Mouse (Mus musculus) neural tube, embryonic 14.5 days (tissue): ENCODE data around the gene Rab19. TPM values are rescaled to one million over a fixed set of nuclear protein-coding genes. Genes with fewer than 3 reads are reported as not detected.
"Not testable (repeated sequence)": the region's sequence is repeated elsewhere in the genome, so short reads cannot be mapped to it uniquely, and the experiment has no call there.

Experiments used
- ATAC-seq: fragments of 200-750 bp; cut with Nextera tagmentation; 2 replicates; pipeline ENCODE4 v1.8.0; 2017; ENCODE audit warnings: low read depth, mild to moderate bottlenecking, moderate TSS enrichment, moderate library complexity
- H3K27ac ChIP-seq: fragments of 300-500 bp; sonication (generic); 2 replicates; pipeline ENCODE4 v1.5.1; 2014; ENCODE audit warnings: low read depth, mild to moderate bottlenecking, control low read depth, low read length, moderate library complexity, mixed read lengths
- H3K27me3 ChIP-seq: fragments of 300-500 bp; sonication (generic); 2 replicates; pipeline ENCODE4 v1.6.1; 2014; ENCODE audit warnings: low read length; ENCODE audit not compliant: control insufficient read depth, insufficient read depth
- H3K36me3 ChIP-seq: fragments of 300-500 bp; sonication (generic); 2 replicates; pipeline ENCODE4 v1.6.1; 2014; ENCODE audit warnings: low read length, mixed read lengths; ENCODE audit not compliant: control insufficient read depth, insufficient read depth
- H3K4me1 ChIP-seq: fragments of 300-500 bp; sonication (generic); 2 replicates; pipeline ENCODE4 v1.6.1; 2014; ENCODE audit warnings: low read length; ENCODE audit not compliant: control insufficient read depth, insufficient read depth
- H3K4me2 ChIP-seq: fragments of 300-500 bp; sonication (generic); 2 replicates; pipeline ENCODE4 v1.6.1; 2014; ENCODE audit warnings: mild to moderate bottlenecking, low read depth, low read length, control low read depth
- H3K4me3 ChIP-seq: fragments of 300-500 bp; sonication (generic); 2 replicates; pipeline ENCODE4 v1.5.1; 2014; ENCODE audit warnings: low read depth, low read length, control low read depth, mixed read lengths
- H3K9ac ChIP-seq: fragments of 300-500 bp; sonication (generic); replicated peaks from 2 replicates; pipeline ENCODE4 v1.6.1; 2014; ENCODE audit warnings: low read depth, mild to moderate bottlenecking, control low read depth, low read length, mixed read lengths
- H3K9me3 ChIP-seq: fragments of 300-500 bp; sonication (generic); 2 replicates; pipeline ENCODE4 v1.6.1; 2016; ENCODE audit warnings: low read length; ENCODE audit not compliant: control insufficient read depth
- WGBS: fragments of 180-500 bp; shearing (Covaris S2); extraction: QIAGEN DNeasy Blood & Tissue Kit; methylation state at CpG from one replicate; pipeline ENCODE4 v1.1.7; 2014; 5-methylcytosine and 5-hydroxymethylcytosine counted together
- polyA plus RNA-seq: library from polyadenylated mRNA; unstranded; fragments of >200 nt; fragmentation: Nextera tagmentation; extraction: Ambion mirVana; gene quantifications from 2 replicates; pipeline ENCODE4 v1.2.1, GENCODE M21; 2014

The Rab19 gene
- polyA plus RNA-seq, 1 experiment from 2014 or later: not detected

DNA sequence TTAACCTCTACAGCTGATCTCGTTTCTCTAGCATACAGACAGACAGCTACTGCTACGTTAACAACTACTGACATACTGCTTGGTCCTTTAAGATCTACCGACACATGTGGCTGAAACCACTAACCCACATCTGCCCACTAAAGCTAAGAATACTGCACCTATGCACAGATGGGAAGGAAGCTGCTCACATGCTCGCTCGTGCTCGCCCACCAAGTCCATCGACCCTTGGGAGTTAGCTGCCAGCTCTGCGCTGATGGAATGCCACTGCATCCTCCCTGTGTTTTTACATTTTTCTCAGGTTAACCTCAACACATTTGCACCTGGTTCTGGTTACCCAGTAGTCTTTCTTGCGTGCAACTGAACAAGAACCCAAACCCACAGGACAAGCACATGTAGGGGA is 17.4 kb downstream of the Rab19 start:
- Histone ChIP-seq H3K4me1 (peaks cover 6% of the 10 kb centered on the region; the same call in 1 of the 2 replicates), H3K9me3 (no peaks in the 10 kb centered on the region), H3K4me2 (no peak overlapping the region), H3K27ac (no peak overlapping the region), H3K36me3 (peaks cover 28% of the 10 kb centered on the region), H3K27me3 (no peaks in the 10 kb centered on the region), H3K4me3 (no peak overlapping the region), H3K9ac (no peak overlapping the region)
- WGBS: 93% methylated on average over 9 of the region's 9 CpGs
- ATAC-seq: no peak

DNA sequence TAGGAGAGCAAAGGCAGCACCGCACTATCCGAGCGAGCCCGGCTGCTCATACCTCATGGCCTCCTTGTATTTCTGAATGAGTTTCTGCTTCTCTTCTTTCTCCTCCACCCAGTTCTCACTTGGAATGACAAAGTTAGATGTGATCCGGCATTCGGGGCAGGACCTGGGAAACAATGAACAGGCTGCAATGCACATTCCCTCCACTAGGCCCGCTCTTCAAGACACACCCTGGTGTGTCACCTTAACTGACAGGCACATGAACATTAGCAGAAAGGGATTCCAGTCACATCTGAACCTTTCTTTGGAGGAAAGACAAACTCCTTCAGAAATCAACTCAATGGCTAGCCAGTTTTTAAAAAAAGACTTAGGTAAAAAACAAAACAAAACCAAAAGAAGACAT is 19.4 kb downstream of the Rab19 start:
- no peaks in the 10 kb centered on the region for H3K9me3 ChIP-seq
- 68% methylated on average over 7 of the region's 7 CpGs for WGBS
- no peak overlapping the region for H3K4me3 ChIP-seq
- H3K4me1 ChIP-seq: peaks cover 6% of the 10 kb centered on the region; the same call in 1 of the 2 replicates
- no peak overlapping the region for H3K4me2 ChIP-seq
- H3K27me3 ChIP-seq: no peaks in the 10 kb centered on the region
- H3K36me3 ChIP-seq: peaks cover 42% of the 10 kb centered on the region
- H3K27ac ChIP-seq: no peak overlapping the region
- ATAC-seq: no peak
- H3K9ac ChIP-seq: no peak overlapping the region

DNA sequence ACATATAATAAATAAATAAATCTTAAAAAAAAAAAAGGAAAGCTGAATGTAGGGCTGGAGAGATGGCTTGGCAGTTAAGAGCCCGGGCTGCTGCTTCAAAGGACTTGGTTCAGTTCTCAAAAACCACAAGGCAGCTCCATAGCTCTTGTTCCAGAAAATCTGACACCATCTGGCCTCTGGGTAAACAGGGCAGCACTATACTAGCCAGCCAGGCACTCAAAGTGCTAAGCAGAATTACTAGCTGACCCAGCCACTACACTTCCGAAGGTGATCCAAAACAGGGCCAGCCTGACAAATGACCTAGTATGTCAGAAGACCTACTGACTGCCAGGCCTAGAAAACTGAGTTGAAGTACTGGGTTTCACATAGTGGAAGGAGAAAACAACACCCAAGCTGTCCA is 22.2 kb downstream of the Rab19 start:
- no peak overlapping the region for H3K9ac ChIP-seq
- no peaks in the 10 kb centered on the region for H3K4me1 ChIP-seq
- peaks cover 45% of the 10 kb centered on the region for H3K36me3 ChIP-seq
- no peak overlapping the region for H3K4me2 ChIP-seq
- 97% methylated on average over 2 of the region's 2 CpGs for WGBS
- no peaks in the 10 kb centered on the region for H3K27me3 ChIP-seq
- H3K4me3 ChIP-seq: no peak overlapping the region
- ATAC-seq: no peak
- H3K9me3 ChIP-seq: no peaks in the 10 kb centered on the region
- no peak overlapping the region for H3K27ac ChIP-seq

DNA sequence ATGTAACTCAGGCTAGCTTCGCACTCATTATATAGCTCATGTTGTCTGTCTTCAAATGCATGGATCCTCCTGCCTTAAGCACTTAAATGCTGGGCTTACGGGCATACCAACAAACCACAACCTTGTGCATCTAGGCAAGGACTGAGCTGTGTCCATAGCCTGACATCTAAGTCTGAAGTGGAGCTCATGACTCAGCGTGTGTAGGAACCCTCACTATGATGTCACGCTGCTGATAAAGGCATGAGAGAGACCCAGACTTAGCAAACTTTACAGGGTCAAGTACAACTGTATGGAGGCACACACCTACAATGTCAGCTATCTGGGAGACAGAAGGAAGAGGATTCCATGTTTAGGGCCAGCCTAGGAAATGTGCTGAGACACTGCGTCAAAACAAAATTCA is 25.5 kb downstream of the Rab19 start:
- no peak overlapping the region for H3K4me3 ChIP-seq
- H3K9ac ChIP-seq: no peak overlapping the region
- WGBS: 95% methylated on average over 5 of the region's 5 CpGs
- no peaks in the 10 kb centered on the region for H3K27me3 ChIP-seq
- no peaks in the 10 kb centered on the region for H3K4me1 ChIP-seq
- no peaks in the 10 kb centered on the region for H3K9me3 ChIP-seq
- ATAC-seq: no peak
- H3K27ac ChIP-seq: no peak overlapping the region
- H3K36me3 ChIP-seq: peaks cover 25% of the 10 kb centered on the region
- H3K4me2 ChIP-seq: no peak overlapping the region

DNA sequence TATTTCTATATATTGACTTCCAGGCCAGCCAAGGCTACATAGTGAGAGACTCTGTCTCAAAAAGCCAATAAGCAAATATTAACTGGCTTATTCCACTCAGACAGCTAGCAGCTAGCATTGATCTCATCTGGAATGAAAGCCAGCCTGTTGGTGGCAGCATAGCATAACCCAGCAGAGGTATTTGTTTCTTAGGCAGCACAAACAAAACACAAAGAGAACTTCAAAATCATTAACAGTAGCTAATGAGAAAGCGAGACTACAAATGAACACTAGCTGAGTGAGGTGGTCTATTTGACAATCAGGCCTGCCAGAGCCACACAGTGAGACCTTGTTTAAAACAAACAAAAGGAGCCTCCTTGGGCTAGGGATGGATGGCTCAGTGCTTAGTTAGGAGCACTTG is 33.1 kb downstream of the Rab19 start:
- Histone ChIP-seq H3K27me3 (no peaks in the 10 kb centered on the region), H3K4me1 (peaks cover 16% of the 10 kb centered on the region), H3K4me3 (no peak overlapping the region), H3K36me3 (no peaks in the 10 kb centered on the region; the same call in 1 of the 2 replicates), H3K27ac (peak overlapping the region; percentile 30; the same call in 1 of the 2 replicates), H3K9me3 (no peaks in the 10 kb centered on the region), H3K9ac (no peak overlapping the region), H3K4me2 (no peak overlapping the region)
- WGBS: 50% methylated on average over 1 of the region's 1 CpGs
- ATAC-seq: no peak

DNA sequence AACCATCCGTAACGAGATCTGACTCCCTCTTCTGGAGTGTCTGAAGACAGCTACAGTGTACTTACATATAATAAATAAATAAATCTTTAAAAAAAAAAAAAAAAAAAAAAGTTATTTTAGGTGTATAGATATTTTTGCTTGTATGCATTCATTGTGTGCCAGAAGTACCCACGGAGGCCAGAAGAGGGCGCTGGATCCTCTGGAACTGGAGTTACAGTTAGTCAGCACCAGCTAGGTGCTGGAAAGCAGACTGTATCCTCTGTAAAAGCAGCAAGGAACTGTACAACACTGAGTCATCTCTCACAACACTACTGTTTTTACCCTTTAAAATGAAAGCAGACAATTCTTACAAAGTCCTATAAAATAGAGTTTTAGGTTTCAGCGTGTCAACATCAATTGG is 34.8 kb downstream of the Rab19 start:
- H3K4me3 ChIP-seq: no peak overlapping the region
- no peak overlapping the region for H3K27ac ChIP-seq
- H3K27me3 ChIP-seq: no peaks in the 10 kb centered on the region
- H3K36me3 ChIP-seq: no peaks in the 10 kb centered on the region
- H3K9ac ChIP-seq: no peak overlapping the region
- H3K4me1 ChIP-seq: peaks cover 16% of the 10 kb centered on the region
- no peak for ATAC-seq
- no peak overlapping the region for H3K4me2 ChIP-seq
- 56% methylated on average over 3 of the region's 5 CpGs for WGBS
- H3K9me3 ChIP-seq: no peaks in the 10 kb centered on the region

DNA sequence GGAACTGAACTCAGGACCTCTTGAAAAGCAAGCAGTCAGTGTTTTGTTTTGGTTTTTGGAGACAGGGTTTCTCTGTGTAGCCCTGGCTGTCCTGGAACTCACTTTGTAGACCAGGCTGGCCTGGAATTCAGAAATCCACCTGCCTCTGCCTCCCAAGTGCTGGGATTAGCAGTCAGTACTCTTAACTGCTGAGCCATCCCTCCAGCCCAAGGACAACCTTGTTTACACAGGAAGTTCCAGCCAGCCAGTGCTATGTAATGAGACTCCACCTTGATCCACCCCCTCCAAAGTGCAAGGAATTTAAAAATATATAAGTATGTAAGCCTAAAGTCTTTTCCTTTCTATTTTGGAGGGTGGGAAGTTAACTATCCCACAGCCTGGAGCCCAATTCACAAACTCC is 35.7 kb downstream of the Rab19 start:
- not testable (repeated sequence) for H3K9me3 ChIP-seq, H3K27ac ChIP-seq, H3K4me3 ChIP-seq, H3K4me2 ChIP-seq, H3K9ac ChIP-seq, H3K27me3 ChIP-seq, ATAC-seq, H3K36me3 ChIP-seq
- peaks cover 16% of the 10 kb centered on the region for H3K4me1 ChIP-seq

DNA sequence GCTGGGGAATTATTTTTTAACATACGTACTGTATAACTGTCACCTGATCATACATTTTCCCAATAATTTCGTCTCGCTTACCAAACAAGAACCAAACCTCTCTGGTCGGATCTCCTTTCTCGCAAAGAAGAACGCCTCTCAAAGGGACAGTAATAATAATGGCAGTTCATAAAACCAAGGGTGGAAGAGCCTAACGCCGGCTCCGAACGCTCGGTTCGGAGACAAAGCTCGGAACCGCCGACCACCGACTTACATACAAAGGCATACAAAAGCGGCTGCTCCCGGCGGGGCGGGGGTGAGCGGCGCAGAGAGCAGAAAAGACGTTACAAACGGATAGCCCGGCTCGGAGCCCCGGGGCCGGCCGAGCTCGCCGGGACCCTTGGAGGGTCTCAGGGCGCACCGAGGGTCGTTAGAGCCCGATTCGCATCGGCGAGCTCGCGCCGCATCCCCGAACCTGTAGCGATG is 38.4 kb downstream of the Rab19 start:
- Histone ChIP-seq H3K9me3 (no peaks in the 10 kb centered on the region), H3K4me3 (peak overlapping the region; percentile 87), H3K36me3 (no peaks in the 10 kb centered on the region), H3K9ac (peak overlapping the region; percentile 87), H3K27ac (peak overlapping the region; percentile 96), H3K4me1 (peaks cover 11% of the 10 kb centered on the region), H3K4me2 (peak overlapping the region; percentile 60), H3K27me3 (no peaks in the 10 kb centered on the region)
- under 1% methylated on average over 43 of the region's 43 CpGs for WGBS
- ATAC-seq: no peak

DNA sequence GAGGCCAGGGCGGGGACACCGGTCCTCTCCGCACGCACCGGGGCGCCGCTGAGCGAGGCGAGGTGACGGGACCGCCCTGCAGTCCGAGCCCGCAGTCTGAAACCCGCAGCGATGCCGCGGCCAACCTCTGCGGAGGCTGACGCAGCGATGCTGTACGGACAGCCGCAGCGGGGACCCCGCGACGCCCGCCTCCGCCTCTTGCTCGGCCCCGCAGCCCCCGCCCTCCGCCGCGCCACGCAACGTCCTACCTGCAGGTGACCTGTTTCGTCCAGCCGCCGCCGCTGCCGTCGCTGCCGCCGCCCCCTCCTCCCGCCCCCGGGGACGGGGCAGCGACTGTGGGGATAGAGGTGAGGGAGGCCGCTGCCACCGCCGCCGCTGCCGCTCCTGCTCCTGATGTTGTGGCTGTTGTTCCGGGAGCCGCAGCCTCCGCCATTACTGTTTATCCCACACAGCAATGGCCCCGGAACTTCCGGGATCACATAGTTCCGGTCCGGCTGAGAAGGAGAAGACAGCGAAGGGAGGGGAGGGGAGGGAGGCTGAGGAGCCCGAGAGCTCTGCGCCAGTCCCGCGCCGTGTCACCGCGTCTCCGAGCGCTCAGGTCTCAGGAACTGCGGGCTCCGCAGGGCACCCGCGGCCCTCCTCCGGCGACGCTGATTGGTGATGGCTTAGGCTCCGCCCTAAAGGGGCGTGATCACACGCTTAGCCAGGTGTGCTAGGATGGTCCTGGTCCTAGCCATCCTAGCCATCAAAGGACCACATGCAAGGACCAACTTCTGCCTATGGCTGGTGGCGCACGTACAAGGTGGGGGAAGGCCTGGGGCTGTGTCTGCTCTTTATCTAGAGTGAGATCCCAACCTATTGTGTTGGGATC is 39.1 kb downstream of the Rab19 start, which contains the start of gene Mkrn1:
Mkrn1 (minus strand) TSS at position 612 of the 871 bp plus-strand sequence.
- Histone ChIP-seq H3K36me3 (no peaks in the 10 kb centered on the region), H3K4me3 (peak within 1 kb of the TSS; percentile 87), H3K4me2 (peak within 1 kb of the TSS; percentile 60), H3K27ac (peak within 1 kb of the TSS; percentile 96), H3K27me3 (no peaks in the 10 kb centered on the region), H3K9ac (peak within 1 kb of the TSS; percentile 87), H3K4me1 (peaks cover 11% of the 10 kb centered on the region), H3K9me3 (no peaks in the 10 kb centered on the region)
- ATAC-seq: peak; percentile 97
- under 1% methylated on average over 57 of the region's 82 CpGs for WGBS
